Mouse (Mus musculus) c-Kit-positive CD71-positive TER-119-positive erythroid progenitor cells, embryonic 14.5 days (primary cell): ENCODE results near the gene Gabrb3.
A peak's percentile ranks its signal among the peaks of the same experiment; 100 is the strongest.

Experiments
- DNase-seq: peaks from one replicate; pipeline ENCODE4 v3.0.0-alpha.2; 2013; ENCODE audit warnings: low spot score

Gabrb3 gene

DNA sequence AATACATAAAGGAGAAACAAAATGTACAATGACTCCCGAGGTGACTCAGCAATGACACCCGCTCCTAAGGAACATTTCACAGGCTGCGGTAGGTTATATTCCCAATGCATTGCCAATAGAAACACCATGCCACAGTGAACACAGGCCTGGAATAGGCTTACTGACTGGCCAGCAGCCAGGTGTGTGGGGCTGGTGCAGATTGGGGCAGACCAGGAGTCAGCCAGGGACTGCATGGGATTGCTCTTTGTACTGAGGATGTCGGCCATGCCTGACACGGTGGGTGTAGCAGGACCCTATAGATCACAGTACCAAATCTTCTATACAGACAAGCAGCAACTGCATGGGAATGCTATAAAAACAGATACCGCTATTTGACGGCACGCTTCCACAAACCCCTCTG, 110.5 kb downstream of the Gabrb3 start:
- no peak for DNase-seq

DNA sequence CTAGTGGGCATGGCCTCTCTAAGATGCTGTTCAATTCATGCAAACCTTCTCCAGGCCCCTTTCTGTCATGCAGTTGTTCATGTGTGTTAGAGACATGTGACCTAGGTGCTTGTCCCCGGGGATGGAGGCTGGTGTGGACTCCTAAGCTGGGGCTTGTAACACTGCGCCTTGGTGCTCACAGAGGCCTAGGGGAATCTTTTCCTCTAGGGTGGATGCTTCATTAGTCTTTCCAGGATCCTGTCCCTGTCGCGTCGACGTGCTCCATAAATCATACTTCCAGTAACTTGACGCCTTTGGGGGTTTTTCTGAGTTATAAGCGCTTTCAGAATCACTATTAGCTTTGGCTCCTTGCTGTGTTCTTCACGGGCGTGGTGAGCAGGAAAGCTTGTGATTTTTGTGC, 113.2 kb downstream of the Gabrb3 start:
- DNase-seq, result no peak

DNA sequence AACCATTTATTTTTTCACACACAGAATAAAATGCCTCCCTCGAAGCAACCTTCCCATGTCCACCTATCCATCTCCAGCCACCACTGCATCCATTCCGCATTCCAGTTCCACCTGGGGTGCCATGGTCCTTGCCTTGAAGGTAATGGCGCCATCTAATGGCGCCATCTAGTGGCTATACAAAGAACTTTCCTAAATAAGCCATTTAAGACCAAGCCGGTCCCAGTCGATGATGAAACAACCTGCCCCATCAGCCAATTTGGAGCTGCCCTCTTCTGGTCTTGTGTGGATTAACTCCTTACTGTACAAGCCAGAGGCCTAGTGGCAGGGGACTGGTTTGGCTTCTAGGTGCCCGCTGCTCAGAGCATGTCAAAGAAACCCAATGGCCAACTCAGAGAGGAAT, 119.1 kb downstream of the Gabrb3 start:
- peak; percentile 7 for DNase-seq

DNA sequence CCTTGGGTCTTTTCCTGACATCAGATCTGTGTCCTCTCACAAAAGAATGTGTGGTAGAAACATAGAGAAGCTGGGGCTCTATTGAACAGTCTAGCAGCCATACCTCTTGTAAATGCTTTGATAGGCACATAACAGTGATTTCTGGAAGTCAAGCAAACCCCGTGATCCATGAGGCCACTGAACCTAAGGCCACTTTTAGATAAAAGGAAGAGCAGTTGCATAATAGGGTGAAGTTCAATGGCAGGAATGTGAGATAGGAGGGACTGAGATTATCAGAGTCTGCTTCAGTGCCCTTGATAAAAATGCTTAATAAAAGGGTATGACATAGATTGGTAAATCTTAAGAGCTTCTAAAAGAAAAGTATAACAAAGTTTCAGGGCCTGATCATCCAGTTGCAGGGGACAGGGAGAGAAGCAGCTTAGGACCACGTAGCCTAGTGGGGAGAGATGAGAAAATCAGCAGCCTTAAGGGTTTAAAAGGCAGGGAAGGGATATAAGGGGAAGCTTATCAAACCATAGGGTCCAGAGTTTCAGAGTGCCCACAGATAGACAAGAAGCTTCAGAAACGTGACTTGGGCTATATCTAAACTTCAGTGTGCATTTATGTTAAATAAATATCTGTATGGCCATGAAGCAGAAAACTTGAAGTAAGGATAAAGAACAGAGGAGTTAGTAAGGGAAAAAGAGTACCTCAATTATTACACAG, 141.4 kb downstream of the Gabrb3 start:
- no peak for DNase-seq

DNA sequence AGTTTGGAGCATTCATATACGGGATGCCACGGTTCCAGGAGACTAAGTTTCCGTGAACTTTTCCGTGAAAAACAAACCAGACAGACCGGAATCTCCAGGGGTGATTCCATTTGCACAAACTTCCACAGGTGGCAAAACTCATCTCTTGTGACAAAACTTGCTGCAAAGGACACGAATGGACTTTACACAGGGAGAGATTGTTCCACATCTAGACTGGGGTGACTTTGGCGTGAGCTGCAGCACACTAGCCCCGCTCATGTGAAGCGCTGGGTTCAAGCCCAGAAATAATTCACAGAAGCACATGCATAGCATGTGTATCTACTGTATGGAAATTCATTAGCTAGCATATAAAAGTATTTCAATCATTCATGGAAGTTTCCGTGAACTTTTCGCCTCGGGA, 144.9 kb downstream of the Gabrb3 start:
- DNase-seq, result no peak

DNA sequence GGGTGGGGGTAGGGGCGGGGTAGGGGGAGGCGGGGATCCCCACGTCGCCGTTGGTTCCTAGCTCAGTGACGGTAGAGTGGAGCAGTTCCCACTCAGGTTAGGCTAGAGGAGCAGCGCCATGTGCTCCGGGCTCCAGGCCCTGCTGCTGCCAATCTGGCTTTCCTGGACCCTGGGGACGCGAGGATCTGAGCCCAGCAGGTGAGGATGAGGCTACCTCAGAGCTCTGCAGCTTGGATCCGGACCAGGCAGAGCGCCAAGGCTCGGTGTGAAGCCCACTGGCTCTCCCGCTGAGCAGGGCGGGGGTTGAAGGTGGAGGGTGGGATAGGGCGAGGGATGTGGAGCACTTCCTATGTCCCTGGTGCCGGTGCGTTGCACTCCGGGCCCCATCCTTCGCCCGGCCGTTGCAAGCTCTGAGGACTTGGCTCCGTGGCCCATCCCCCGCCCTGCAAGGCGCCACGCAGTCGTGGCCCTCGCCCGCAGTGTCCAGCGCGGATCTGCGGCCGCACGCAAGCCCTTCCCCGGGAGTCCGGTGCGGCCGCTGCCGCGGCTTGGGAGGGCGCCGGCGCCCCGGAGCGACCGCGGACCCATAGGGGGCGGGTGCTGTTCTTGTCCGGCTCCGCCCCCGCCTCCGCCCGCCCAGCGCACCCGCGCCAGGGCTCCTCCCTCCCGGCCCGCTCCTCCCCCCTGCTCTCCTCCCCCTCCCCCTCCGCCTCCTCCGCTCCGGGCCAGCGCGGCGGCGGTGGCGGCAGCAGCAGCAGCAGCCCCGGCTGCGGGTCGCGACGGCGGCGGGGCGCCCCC, 171.2 kb downstream of the Gabrb3 start:
- no peak for DNase-seq

DNA sequence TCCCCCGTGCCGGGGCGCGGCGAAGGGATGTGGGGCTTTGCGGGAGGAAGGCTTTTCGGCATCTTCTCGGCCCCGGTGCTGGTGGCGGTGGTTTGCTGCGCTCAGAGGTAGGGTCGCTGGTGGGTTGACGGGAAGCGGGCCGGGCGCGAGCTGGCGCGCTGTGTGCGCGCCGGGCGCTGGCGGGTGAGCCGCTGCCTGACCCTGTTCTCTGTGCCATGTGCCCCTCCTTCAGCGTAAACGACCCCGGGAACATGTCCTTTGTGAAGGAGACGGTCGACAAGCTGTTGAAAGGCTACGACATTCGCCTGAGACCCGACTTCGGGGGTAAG, 171.7 kb downstream of the Gabrb3 start:
- no peak for DNase-seq

DNA sequence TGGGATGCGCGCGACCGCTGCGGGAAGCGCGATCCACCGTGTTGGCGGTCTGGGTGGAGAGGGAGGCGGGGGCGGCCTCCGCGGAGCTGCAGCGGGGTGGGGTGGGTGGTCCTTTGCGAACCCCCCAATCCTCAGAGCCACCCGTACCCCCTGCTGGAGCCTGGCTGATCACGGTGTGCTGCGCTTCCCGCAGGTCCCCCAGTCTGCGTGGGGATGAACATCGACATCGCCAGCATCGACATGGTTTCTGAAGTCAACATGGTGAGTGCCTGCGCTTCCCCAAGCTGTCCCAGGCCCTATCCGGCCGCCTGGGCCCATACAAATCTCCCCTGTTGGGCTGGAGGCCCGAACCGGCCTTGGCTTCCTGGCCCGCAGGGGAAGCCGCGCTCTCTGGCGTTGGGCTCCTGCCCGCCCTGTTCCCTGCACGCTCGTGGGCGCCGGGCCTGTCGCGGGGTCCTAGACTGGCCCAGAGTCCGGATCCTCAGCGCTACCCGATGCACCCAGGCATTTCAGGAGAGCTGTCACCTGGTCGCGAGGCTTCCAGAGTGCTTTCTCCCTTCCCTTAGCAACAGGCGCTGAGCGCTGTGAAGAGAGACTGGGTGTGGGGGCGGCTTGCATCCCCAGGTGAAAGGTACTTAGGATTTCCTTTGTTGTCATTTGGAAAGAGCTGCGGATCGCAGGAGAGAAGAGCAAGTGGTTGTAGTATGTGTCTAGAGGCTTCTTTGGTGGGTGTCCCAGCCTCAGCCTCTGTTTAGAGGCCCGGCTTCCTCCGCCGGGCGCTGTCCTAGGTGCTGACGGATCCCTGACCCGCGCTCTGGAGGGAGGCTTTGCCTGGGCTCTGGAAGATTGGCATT, 172.3 kb downstream of the Gabrb3 start:
- no peak for DNase-seq

DNA sequence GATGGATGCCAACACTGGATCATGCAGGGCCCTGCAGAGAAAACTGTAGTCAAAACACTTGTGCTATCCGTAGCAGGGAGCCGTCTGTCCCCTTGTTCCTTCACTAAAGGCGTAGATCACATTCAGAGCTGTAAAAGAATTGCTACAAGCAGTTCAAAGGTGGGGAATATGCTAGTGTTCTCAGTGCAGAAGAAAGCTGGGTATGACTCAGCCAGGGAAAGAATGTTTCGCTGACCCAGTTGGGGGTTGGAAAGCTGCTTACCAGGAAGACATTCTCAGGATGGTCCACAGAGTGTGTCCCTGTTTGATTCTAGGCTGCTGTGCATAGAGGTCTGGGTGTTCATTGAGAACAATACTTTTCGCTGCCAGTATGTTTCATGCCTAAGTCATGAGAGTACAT, 177.8 kb downstream of the Gabrb3 start:
- DNase-seq, result no peak

DNA sequence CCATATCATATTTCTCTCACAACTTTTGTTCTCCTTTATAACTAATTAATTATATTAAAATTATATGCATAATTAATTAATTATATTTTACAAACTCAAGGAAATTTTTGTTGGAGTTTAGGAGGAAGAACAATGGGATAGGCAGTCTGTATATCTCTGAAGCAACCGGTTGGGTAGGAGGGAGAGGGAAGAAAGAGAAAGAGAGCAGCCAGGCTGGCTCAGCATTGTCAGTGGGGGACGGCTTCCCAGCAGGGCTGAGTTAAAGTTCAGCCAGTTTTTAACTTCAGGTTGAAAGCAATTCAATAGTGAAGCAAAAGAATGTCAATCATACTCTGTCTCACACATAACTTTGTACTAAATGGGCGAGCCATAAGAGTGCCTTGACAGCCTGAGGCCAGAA, 199.2 kb downstream of the Gabrb3 start:
- no peak for DNase-seq

DNA sequence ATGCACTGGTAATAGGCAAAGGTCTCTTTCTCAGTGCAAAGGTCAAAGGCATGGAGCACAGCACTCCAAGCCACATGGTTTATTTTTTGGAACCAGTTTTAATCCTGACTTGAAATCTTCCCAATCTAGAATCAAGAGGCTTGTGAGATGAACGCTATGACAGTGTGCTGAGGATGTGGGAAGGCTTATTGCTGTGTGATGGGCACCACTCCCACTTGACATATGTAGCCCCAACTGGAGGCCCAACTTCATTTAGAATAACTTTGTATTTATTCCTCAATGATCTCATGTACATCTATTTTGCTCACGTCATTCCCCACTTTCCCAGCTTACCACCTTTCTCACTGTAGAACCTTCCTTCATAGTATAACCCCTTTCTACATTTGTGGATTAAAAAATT, 200.5 kb downstream of the Gabrb3 start:
- no peak for DNase-seq

DNA sequence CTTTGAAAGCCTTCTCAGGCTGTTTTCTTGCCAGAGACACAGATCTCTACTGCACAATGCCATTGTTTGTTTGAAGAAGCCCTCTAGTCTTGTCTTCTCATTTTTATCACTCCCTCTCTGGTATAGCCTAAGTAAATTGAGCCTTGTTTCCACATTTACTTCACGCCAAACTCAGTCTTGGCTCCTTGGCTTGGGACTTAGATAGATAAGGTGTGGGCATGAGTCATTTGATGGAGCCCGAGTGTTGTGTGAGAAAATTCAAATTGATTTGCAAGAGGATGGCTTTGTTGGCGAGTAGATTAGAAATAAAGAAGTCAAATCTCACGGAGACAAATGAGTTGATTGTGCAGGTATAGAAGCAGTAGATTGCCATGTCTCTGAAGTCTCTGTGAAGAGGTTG, 204.2 kb downstream of the Gabrb3 start:
- no peak for DNase-seq

DNA sequence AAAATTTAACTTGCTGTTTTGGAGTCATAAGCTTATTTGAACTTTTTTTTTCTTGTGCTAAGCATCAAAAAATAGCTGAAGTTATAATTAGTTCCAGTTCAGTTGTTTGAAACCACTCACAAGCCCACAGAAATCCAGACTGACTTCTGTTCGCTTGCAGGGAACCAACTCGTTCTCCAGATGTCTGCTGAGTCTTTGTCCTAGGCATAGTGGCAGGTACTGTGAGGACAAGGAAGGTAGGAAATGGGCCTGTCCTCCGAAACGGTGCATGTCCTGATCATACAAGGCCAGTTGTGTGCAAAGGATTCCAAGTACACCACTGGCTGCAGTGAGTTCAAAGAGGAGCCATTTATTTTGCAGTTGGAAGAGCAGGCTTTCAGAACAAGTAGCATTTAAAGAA, 215.5 kb downstream of the Gabrb3 start:
- no peak for DNase-seq

DNA sequence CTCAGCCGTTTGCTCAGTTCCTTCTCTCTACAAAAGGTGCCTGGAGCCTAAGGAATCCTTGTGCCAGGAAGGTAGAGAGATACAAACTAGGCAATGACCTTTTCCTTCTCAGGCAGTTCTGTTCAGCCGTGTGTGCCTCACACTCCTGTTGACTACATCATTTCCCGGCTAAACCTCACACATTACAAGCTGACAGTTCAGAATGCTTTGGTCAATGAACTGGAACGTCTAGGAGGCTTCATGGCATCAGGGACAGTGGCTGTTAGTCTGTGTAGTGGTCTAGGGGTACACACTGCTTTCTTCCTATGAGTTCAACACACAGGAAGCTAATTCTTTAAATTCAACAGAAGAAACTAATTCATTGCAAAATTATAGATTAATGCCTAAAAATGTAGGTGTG, 216.2 kb downstream of the Gabrb3 start:
- DNase-seq, result no peak

DNA sequence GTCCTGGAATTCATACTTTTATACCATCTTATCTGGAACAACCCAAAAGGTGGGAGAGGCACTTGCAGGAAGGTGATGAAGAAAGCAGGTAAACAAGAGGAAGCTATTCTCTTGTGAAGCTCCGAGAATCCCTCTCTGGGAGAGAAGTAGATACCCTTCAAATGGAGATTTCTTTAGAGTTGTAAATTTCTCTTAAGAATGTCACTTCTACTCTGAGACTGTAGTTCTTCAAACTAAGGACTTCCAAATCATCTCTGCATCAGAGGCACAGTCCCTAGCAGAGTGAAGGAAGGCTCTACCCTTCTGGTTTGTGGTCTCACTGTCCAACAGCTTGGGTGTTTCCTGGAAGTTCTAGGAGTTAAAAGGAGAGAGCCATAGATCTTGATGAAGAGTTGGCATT, 221.3 kb downstream of the Gabrb3 start:
- no peak for DNase-seq

DNA sequence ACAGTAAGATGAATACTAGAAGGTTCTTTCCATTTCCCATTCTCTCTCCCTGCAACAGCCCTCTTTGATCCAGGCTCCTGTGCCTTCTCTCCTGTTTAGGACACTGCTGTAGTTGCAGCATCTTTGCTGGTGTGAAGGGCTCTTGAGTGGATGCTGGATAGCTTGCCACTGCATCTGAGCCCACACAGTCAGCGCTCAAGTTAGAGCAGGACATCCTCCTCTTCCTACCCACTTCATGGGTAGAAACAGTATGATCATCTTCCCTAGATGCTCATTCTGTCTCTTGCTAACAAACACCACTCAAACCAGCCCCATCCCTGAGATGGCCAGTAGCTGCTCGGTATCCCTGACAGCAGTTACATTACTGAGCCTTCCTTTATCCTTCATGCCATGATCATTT, 227.9 kb downstream of the Gabrb3 start:
- no peak for DNase-seq

DNA sequence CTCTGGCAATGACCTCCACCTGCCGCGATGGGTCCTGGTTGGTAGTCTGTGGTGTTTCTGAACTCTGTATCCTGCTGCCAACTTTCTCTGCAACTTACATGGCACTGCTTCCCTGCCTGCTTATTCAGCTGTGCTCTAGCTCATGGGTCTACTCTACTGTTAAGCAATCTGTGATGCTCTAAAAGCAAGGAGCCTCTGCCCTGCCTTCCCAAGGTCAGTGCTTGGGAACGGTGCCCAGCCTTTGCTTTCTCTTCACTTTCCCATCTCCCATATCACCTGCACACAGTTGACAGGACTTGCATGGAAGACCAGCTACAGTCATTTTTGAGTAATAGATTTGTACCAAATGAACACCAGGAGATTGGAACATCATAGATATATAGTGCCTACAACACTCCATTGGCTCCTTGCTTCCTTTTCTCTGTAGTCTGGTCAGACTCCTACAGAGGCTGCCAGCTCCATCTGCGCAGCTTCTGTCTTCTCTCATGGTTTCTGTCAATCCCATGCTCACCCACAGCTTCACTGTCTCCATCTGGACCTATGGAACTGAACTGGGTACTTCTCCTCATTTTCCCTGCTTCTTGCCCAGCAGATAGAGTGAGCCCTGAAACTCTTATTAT, 228.8 kb downstream of the Gabrb3 start:
- DNase-seq, result no peak

DNA sequence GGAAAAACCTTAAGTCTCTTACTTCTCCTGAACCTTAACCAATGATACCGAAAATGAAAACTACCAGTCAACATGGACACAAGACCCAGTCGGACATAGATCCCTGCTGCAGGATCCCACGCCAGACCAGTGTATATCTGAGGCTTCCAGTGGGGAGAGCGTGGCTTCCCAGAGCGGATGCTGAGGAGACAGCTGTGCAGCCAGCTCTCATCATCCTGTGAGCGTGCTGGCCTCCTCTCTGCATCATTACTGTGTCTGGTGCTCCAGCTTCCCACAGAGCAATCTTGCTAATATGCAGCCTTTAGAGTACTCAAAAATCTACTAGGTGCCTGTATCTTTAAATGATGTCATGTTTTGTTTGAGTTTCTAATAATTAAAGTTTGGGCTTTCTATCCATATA, 257.9 kb downstream of the Gabrb3 start:
- no peak for DNase-seq

DNA sequence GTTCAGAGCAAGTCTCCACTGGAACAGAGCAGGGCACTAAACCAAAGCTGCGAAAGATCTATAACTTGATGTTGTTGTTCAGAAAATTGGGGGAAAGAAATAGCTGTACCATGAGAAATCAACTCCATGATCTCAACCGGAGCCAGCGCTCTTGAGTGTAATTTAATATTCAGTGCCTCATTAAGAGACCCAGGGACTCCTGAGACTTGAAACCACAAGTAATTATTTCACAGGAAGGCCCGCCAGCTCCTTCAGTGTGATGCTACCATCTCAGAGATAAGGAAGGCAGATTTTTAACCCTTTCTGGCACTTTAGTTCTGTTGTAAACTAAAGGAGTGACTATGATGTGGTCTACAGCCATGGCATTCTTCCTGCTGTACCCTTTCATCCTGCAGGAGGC, 270.3 kb downstream of the Gabrb3 start:
- DNase-seq, result no peak

DNA sequence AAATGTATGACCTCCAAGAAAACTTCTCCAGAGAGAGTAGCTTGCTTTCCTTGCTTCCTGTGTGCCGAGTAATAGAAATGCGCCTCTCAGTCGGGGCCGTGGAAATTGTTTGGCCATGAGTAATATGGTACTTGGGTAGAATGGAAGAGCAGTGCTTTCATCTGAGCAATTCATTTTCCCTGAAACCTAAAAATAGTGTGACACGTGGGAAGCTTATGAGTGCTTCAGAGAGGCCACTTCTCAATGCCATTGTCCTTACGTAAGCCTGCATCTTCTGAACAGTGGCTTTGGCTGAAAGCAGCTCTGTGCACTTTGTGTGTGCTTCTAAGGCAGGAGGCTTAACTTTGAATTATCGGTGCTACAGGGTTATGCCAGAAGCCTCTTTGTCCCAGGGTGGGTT, 280.9 kb downstream of the Gabrb3 start:
- DNase-seq, result no peak

DNA sequence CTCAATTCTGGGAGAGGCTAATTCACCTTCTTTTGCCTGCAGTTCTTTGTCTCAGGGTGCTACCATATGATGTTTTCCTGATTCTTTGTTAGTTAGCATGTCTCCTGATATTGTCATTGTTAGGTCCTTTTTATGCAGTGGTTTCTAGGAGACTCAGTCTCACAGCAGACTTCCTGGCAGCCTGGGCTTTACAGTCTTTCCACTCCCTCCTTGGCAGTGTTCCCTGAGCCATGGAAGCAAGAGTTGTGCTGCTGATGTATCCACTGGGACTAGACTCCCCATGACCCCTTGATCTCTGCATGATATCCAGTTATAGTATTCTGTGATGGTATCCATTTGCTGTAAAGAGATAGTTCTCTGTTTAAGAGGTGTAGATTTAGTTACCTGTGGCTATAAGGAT, 281.6 kb downstream of the Gabrb3 start:
- DNase-seq, result no peak

DNA sequence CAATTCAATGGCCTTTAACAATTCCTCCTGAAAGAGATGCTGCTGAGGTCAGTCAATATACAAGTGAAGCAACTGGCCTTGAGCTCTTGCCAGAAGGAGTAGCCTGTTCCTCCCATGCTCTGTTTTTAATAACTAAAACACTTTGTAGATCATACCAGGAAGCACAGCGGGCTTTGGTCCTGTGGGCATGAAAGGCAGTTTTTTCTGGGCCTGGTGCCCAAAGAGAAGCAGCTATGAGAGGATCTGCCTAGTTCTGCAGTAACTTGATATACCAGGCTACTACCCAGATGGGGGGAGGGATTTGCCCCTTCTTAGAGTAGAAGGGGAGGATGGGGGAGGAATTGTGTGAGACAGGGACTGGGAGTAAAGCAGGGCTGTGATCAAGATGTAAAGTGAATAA, 284.1 kb downstream of the Gabrb3 start:
- DNase-seq, result no peak

DNA sequence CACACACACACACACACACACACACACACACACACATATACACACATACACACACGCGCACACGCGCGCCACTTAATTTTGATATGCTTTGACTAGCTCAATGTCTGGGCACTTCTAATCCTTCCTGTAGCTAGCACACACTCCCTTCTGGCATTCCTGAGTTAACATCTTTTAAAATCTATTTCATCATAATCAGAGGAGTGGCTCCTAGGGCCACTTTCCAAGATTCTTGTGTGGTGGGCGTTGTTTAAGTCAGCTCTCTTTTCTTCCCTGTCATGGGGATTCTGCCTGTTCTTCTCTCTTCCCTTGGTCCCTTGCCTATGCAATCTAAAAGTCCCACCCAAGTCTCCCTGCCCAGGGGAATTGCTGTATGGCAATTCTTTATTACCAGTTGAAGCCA, 286.6 kb downstream of the Gabrb3 start:
- DNase-seq, result no peak
